Mouse (Mus musculus) lung, postnatal 25 days (tissue): Measurements from ENCODE around the gene Ugt1a6a.

Experiments used
- DNase-seq: peaks from one replicate; pipeline ENCODE4 v3.0.0; 2022; ENCODE audit warnings: low spot score

Ugt1a6a gene

DNA sequence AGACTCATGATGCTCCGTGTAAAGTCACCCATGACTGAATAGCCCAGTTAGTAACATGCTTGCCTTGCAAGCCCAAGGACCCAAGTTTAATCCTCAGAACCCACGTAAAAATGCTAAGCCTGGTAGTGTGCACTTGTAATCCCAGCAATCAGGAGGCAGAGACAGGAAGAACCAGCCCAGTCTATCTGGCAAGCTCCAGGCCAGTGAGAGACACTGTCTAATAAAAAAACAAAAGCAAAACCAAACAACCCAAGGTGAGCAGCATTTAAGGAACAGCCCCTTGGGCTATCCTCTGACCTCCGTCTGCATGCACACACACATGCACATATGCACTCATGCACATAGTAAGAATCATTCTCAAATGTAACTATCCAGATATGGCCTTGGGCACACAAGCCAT lies 95.0 kb downstream of the Ugt1a6a start:
- no peak for DNase-seq

GRCm38 (mm10) chr1:88229986-88230385 lies 95.4 kb downstream of the Ugt1a6a start:
- no peak for DNase-seq

- no peak for DNase-seq
These were observed 95.8 kb downstream of the Ugt1a6a start for GRCm38 (mm10) chr1:88230421-88230820.

DNA sequence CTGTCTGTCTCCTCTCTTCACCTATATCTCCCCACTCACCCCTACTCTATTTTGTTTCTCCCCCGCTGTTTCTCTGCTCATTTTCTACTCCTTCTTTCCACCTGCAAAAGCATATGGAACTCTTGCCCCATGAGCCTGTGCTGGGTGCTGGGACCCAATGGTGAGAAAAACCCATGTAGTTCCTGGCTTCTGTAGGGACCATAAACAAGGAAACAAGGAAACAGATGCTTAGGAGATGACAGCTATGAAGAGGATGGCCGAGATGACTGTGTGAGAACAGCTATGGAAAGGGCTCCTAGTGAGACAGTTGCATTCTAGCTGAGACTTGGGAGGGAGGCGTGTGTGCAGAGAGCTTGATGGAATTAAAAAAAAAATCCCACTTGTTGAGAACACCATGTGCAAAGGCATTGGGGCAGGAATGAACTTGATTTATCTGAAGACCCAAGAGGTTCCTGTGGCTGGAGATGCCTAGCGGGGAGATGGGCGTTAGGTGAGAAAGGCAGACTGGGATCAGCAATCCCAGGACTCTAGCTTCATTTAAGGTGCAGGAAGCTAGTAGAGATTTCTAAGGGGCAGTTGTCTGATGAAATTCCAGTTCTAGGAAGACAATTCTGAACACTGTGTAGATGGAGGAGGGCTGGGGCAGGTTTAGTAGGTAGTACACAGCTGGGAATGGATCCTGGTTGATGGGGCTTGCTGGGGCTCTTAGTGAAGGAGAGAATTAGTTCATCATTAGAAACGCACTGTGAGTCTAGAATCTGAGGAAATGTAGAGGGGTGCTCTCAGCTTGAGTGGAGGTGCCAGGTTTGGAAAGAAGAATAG lies 96.6 kb downstream of the Ugt1a6a start:
- DNase-seq, result no peak

DNA sequence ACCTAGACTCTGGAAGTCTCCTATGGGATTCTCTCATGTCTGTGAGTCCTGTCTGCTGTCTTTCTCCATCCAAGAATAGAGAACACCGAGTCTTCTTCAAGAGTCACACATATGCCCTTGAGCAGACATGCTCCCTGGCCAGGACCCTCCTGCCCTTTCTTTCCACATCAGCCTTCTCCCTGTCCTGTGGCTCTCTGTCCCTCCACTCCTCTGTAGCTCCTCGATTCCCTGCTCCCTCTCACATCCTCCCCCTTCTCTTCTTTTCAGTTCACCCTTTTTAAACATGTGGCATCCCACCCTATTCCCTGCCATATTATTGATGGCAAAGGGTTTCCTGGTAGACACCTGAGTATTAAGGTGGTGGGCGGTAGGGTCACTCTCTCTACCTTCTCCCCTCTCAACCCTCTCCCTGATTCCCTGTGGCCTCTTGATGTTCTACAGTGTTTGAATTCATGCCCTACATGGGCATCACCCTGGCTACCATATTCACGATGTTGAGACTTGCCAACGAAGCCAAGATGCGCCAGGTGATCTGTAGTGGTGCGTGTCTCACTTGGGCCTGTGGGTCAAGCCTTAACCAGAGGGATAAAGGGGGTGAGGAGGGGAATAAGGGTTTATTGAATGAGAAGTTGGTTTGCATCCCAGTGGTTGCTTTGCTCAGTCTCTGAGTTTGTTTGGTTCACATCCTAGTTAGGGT lies 97.3 kb downstream of the Ugt1a6a start:
- no peak for DNase-seq

DNA sequence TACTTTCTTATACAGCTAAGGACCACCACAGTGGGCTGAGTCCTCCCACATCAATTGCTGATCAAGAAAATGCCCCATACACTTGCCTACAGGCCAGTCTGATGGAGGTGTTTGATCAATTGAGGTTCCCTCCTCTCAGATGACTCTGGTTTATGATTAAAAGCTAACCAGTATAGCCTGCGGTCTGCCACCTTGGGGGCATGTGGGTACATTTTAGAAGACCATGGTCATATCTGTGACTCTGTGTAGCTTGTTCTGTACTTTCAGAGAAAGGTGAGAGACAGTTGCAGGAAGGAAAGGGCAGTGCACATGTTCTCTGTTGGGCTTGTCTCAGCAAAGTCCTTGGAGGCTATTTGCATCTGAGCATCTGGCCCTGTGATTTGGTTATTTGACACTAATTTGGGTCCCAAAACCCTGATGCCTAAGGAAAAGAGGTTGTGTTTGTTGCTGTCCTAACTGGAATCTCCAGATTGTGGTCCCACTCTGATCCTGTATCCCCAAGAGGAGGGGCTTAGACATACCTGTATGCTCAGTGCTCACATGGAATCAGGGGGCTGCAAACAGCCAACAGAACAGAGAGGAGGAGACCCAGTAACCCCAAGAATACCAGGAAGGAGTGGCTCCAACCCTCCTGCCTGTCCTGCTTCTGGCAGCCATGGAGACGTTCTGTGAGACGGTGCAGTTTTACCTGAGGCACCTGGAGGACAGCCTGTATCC lies 98.2 kb downstream of the Ugt1a6a start:
- DNase-seq, result no peak

GRCm38 (mm10) chr1:88233421-88234247 lies 99.0 kb downstream of the Ugt1a6a start:
- no peak for DNase-seq

DNA sequence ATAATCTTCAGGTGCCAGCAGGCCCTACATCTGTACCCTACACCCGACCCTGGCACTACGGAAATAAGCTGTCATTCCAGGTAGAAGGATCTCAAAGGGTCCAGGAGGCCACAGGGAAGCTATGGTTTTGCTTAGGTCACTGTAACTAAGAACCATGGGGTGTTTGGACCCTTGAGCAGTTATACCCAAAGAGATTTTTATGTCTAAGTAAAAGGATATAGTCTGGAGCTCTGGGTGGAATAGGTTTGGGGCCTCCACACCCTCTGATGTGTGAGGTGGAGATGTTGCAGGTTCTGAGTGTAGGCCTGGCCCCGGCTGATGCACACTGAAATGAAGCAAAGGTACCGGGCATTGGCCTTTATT lies 99.6 kb downstream of the Ugt1a6a start:
- no peak for DNase-seq

DNA sequence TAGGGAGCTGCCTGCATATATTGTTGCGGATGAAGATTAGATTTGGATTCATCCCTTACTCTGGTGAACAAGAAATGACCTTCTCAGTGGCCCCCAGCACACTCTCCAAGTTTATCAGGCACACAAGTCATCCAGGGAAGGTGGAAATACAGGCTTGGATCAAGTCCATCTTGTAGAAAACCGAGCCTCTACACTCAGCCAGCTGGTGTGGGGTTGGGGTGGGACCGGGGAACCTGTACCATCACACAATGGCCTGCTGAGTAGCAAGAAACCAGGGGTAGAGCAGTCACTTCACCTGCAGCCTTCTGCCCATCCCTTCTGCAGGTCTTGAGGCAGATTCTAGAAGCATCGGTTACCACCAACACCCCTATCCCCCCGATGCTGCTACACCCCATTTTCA lies 100.0 kb downstream of the Ugt1a6a start:
- DNase-seq, result no peak

- no peak for DNase-seq
These were observed 100.7 kb downstream of the Ugt1a6a start for GRCm38 (mm10) chr1:88235046-88235893.

- DNase-seq, result no peak
These were observed 101.3 kb downstream of the Ugt1a6a start for GRCm38 (mm10) chr1:88235894-88236415.

GRCm38 (mm10) chr1:88237311-88237710 lies 102.7 kb downstream of the Ugt1a6a start:
- no peak for DNase-seq

DNA sequence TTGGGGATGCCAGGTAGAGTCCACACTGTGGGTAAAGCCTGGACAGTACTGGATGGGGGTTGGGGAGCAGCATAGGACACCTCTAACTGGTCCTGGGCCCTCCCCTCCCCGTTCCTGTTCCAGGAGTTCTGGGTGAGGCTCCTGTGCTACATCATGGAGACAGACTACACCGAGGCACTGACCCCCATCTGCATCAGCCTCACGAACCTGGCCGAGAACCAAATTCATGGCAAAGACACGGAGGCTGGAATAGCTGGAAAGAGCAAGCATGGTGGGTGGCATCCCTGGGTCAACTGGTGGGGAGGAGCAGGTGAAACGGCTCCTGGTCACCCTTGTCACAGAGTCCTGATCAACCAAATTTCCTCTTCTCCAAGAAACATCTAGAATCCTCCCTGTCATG lies 104.2 kb downstream of the Ugt1a6a start:
- no peak for DNase-seq

DNA sequence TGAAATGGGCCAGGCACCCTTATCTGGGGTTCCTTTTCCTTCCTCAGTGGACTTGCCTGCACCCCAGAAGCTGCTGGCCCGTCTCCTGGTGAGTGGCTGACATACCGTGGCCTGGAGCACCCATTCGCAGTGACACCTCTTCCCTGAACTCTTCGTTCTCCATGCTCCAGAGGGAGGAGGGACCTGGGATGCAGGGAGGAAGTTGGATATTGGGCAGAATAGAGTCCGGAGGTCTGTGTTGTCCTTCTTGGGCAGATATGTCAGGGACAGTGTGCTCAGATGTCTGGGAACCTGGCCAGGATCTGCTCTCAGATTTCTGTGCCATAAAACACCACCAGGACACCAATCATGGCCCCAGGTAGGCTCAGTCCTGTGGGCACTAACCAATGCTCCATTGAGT lies 105.5 kb downstream of the Ugt1a6a start:
- no peak for DNase-seq

- no peak for DNase-seq
These were observed 106.0 kb downstream of the Ugt1a6a start for GRCm38 (mm10) chr1:88240579-88240978.

- DNase-seq, result no peak
These were observed 109.3 kb downstream of the Ugt1a6a start for GRCm38 (mm10) chr1:88243861-88244260.

- no peak for DNase-seq
These were observed 111.3 kb downstream of the Ugt1a6a start for GRCm38 (mm10) chr1:88245881-88246280.

DNA sequence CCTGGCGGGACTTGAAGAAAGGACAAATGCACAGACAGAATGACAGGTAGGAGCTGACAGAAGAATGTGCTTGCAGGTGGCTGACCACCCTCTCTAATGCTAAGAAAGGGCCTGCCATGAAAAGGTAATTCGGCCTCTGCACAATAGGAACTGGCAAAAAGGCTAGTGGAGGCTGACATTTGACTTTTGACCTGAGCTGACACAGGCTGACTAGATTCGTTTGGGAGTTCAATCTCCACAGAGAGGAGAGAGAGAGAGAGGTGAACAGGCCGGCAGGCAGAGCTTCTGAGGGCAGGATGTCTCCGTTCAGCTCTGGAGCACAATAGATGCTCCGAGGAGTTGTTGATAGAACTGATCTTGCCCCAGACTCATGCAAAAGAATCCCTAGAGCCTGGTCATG lies 111.8 kb downstream of the Ugt1a6a start:
- no peak for DNase-seq

DNA sequence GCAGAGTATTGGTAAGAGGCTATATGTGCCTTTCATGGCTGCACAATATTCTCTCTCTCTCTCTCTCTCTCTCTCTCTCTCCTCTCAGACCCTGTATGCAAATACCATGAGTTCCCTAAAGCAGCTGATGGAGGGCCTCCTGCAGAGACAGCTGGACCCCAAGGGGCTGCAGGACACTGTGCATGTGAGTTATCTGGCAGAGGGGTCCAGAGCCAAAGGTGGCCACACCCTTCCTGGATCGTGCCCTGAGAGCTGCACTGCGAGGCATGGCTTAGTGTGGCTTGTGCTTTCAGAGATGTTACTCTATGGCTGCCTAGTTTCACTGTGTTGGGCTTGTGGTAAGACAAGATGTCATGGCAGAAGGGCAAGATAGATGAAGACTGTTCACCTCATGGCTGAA lies 113.1 kb downstream of the Ugt1a6a start:
- no peak for DNase-seq

DNA sequence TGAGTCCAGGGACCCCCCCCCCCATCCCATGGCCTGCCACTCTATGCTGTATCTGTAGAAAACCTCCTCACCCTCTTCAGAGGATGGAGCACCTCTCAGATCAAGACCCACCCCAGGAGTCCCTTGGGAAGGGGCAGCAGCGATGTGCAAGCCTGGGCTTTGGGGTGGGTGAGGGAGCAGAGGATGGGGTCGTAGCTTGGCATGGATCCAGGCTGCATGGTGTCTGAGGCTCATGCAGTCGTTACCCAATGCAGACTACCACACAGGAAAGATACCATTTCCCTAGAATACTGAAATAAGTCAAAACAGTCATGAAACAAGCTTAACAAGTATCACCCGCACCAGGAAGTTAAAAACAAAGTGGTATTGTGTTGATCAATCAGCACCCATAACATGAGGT lies 114.0 kb downstream of the Ugt1a6a start:
- DNase-seq, result no peak

GRCm38 (mm10) chr1:88249596-88249995 lies 115.0 kb downstream of the Ugt1a6a start:
- DNase-seq, result no peak
